Comparison of ENCODE assay signal across 17 mouse cellular contexts in genomic region chr11:43967764-43968163, GRCm38 (mm10).
"Had no signal": no experiment of that assay in that cellular context is flagged by ENCODE, and none has a peak within 500 bp of the region (broad histone marks: within the 10 kb centered on the region; RNA-seq: fewer than 3 reads in every experiment).

No protein-coding gene starts in this region.

- H3K9ac ChIP-seq: neural tube, embryonic 12.5 days; neural tube, embryonic 13.5 days; neural tube, embryonic 15.5 days; stomach, embryonic 15.5 days had no signal

- H3K27ac ChIP-seq: neural tube, embryonic 12.5 days; neural tube, embryonic 13.5 days; neural tube, embryonic 15.5 days; stomach, embryonic 15.5 days; stomach, postnatal 0 days had no signal

- H3K27me3 ChIP-seq: neural tube, embryonic 12.5 days; neural tube, embryonic 13.5 days; neural tube, embryonic 15.5 days; stomach, embryonic 15.5 days had no signal

- H3K4me3 ChIP-seq: neural tube, embryonic 12.5 days; neural tube, embryonic 13.5 days; neural tube, embryonic 15.5 days; stomach, embryonic 15.5 days had no signal

- H3K36me3 ChIP-seq: neural tube, embryonic 12.5 days; neural tube, embryonic 13.5 days; neural tube, embryonic 15.5 days; stomach, embryonic 15.5 days had no signal

- DNase-seq: retina, postnatal 1 day; right cerebral cortex, adult 18-20 months; right cerebral cortex, postnatal 14 days; right cerebral cortex, postnatal 25 days; right cerebral cortex, postnatal 4 days; spleen, adult 18-20 months; thymus, adult 18-20 months; thymus, adult 2 months; thymus, postnatal 14 days; thymus, postnatal 25 days; thymus, postnatal 36 days; thymus, postnatal 4 days had no signal

- H3K4me1 ChIP-seq: neural tube, embryonic 12.5 days; neural tube, embryonic 13.5 days; neural tube, embryonic 15.5 days; stomach, embryonic 15.5 days had no signal

- H3K4me2 ChIP-seq: neural tube, embryonic 12.5 days; neural tube, embryonic 13.5 days; neural tube, embryonic 15.5 days; stomach, embryonic 15.5 days had no signal

- H3K9me3 ChIP-seq: neural tube, embryonic 12.5 days; neural tube, embryonic 13.5 days; neural tube, embryonic 15.5 days; stomach, embryonic 15.5 days had no signal
